Mouse (Mus musculus): ENCODE data around the gene Serpinh1.

Gene Serpinh1

DNA sequence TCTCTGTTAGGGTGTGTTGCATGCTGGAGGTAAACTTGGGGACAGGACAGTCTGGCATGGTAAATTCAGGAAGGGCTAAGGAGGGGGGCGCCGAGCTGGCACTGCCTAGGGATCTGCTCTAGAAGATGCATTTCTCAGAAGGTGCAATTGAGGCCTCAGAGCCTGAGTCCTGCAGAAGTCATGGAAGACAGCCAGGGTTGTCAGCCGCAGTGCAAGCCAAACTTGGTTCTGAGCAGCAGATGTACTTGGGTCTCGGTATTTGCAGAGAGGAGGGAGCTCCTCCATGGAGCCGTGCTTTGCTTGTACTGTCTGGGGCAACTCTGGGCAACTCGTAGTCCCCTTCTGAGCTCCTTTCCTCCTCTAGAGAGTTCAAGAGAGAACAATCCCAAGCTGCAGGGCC, 26.9 kb downstream of the Serpinh1 start:
- DNase-seq (ENCODE audit: low spot score in 2 of 2) = no peak

DNA sequence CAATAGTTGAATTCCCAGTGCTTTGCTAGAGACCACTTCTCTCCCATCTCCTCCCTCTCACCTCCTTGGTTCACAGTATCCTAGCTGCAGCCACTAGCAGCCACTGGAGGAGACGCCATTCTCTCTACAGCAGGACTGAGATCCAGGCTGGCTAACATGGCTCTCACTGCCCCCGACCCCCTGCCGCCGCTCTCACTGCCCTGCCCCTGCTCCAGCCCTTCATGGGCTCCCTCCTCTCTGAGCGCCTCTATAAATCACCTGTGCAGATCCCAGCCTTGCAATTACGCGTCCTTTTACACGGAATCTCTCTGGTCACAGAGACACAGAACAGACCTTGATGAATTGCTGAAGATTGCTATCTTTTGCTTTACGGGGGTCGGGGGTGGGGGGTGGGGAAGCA, 28.2 kb downstream of the Serpinh1 start:
- DNase-seq (ENCODE audit: low spot score in 2 of 2) = no peak

DNA sequence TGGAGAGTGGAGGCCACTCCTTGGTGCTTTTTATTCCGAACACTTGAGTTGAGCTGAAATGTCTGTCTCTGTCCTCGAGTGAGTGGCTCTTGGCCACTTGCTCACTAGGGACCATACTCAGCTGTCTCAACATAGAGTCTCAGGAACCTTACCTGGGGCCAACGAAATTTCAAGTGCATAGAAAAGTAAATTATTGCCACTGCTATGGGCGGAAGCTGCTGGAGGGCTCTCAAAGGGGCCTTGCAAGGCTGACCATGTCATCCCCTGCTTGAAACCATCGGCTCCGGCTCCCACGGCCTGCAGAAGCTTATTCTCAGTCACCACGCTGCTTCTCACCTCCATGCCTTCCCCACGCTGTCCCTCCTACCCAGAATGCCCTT, 29.7 kb downstream of the Serpinh1 start:
- no peak for DNase-seq (ENCODE audit: low spot score in 2 of 2)

DNA sequence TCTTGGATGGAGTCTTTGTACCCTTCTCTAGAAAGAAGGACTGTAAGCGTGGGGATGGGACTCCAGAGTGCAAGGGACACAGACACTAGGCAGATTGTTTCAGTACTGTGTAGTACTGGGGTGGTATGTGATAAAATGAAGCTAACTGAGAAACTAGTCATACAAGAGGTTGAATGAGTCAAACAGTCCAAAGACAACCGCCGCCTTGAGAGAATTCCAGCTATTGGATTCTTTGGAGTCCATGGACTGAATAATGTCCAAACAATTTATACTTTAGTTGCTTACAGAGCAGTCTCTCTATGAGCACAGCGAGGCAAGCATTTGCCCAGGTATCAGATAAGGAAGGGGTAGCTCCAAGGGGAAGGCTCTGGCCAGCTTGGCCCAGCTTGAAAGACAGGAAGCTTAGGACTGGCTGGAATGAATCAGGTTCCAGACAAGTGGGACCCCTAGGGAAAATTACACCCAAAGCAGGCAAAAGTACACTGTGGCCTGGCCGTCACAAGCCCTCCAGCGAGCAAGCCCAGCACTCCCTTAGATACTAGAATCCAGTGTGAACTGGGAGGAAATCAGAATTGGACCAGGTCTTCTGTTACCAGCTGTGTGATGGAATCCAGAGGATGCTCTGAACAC, 30.2 kb downstream of the Serpinh1 start:
- DNase-seq (ENCODE audit: low spot score in 2 of 2) = no peak

DNA sequence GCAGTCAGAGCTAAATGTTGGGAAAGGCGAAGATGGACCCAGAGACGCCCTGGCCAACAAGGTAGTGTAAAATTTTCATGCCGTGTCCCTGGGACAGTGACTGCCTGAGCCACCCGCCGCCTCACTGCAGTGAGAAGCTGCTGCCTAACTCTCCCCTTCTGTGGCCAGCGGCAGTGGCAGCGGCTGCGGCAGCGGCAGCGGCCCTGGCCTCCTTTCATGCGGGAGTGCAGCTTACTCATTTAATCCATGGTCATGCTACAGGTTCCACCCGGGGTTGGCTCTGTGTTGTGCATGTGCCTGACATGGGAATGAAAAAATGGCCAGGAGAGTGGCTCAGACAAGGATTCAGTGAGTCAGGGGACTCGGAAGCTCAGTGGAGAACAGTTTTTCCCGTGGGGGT, 32.5 kb downstream of the Serpinh1 start:
- no peak for DNase-seq (ENCODE audit: low spot score in 2 of 2)

DNA sequence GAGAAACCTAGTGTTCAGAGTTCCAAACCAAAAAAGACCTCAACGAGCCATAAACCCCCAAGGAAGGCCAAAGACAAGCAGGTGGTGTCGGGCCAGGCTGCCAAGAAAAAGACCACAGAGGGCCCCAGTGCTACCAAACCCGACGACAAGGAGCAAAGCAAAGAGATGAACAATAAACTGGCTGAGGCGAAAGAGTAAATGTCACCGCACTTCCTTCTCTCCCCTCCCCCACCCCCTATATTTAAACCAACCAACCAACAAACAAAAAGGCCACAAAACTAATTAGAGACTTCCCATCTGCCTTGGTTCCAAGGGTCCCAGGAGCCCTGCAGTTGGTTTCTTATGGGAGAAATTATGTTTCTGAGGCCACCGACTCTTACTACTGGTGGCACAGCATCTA, 35.6 kb downstream of the Serpinh1 start:
- no peak for DNase-seq (ENCODE audit: low spot score in 2 of 2)

DNA sequence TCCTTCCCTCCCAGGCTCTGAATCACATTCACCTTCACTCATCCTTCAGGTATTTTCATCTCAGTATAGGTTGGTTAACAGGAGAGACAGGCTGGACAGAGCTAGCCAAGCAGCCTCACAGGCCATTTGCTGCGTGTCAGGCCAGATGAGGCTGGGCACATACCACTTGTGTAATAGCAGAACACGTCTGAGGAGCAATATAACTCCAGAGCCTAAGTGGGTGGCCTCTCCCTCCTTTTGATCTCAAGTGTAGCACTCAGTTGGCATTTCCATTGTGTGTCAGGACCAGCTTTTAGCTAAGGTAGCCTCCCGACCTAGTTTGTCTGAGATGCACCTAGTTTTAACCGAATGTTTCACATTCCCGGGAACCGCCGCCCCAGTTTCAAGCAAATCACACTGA, 36.8 kb downstream of the Serpinh1 start:
- no peak for DNase-seq (ENCODE audit: low spot score in 2 of 2)

DNA sequence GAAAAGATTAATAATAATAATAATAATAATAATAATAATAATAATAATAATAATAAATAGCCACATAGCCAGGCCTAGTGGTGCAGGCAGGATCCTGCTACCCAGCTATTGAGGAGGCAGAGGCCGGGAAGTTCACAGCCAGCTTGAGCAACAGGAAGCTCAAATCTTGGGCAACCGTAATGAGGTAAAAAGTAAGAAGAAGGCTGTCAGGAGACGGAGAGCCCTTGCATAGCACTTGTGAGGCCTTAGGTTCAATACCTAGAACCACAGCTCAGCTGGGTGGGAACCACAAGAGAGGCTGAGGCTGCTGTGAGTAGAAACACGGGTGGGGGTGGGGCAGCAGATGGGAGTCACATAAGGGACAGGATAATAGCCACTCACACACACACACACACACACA, 38.5 kb downstream of the Serpinh1 start:
- no peak for DNase-seq (ENCODE audit: low spot score in 2 of 2)

DNA sequence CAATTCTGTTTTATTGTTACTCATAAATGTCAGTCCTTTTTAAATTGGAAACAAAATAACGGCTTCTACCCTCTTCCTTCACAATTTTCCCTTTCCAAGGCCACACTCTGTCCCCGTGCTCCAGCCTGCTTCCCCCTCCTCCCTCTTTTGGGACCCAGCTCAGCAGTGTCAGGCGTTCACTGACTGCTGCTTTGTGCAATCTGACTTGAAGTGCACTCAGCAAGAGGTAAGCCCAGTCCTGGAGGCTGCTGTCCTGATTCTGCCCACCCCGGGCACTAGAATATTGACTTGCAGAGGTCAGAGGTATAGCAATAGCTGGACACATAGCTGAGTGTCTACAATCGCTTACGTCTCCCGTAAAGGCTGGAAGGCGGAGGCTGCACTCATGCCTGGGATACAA, 39.8 kb downstream of the Serpinh1 start:
- DNase-seq (ENCODE audit: low spot score in 2 of 2) = no peak

DNA sequence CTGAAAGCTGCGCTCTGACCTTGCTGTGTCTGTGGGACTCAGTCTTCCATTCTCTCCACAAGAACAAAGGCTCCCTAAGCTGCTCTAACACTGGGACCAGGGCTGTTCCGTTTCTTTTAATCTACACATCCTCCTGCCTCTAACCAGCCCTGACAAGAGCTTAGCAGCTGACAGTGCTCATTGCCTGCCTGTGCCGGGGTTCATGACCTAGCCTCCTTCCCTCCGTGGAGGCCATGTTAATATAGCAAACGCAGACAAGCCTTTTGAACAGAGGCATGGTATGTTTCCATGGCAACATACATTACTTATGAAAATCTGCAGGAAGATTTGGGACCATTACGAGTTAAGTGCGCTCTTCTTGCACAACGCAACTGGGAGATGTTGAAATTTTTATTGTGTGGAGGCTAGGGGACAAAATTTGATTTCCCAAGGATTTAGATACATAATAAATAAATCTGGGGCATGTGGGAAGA, 40.3 kb downstream of the Serpinh1 start:
- DNase-seq (ENCODE audit: low spot score in 2 of 2) = no peak

DNA sequence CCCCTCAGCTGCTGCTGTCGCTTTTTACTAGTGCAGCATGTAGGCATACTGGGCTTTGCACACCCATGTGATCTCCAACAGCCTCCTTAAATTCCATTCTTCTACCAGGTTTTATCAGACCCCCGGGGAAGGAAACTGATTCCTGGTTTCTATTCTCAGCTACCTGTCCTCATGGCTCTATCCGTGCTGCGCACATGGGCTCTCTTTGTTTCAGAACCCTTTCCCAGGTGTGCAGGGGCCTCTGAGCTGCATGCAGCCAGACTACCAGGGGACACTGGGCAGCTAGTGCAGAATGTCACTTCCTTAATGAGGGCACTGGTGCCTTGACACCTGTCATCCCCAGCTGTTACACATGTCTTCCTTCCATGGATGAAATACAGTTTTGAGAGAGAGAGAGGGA, 41.0 kb downstream of the Serpinh1 start:
- DNase-seq (ENCODE audit: low spot score in 2 of 2) = no peak

DNA sequence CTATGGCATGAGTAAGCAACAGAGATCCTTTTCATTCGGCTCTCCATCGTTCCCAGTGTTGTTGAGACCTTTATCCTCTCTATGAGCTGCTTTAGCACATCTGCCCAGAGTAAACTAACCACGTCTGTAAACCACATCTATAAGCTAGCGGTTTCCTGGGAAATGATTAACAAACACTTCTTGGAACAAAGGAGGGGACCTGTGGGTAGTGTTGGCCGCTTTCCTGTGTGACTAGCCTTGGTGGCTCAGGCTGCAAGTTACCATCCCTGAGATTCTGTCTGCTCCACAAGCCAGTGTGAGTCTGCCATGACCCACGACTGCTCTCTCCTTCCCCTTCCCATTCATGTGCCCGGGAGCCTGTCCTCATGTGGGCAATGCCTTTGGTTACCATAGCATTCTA, 41.6 kb downstream of the Serpinh1 start:
- no peak for DNase-seq (ENCODE audit: low spot score in 2 of 2)

DNA sequence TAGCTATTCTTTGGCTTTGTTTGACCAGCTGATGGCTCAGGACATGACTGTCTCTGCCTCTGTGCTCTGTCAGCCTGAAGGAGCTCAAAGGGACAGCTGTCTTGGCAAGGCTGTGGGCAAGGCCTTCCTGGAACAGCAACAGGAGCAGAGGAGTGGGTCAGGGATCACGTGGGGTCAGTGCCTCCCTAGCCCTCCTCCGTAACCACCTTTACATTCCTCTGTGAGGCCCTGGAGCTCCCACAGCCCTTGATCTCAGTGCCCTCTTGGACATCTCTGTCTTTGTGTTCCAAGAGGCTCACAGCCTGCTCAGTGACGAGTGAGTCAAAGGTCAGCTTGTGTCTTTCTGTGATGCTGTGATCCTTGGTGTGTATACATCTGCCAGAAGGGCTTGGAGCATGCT, 46.4 kb downstream of the Serpinh1 start:
- no peak for DNase-seq (ENCODE audit: low spot score in 2 of 2)

DNA sequence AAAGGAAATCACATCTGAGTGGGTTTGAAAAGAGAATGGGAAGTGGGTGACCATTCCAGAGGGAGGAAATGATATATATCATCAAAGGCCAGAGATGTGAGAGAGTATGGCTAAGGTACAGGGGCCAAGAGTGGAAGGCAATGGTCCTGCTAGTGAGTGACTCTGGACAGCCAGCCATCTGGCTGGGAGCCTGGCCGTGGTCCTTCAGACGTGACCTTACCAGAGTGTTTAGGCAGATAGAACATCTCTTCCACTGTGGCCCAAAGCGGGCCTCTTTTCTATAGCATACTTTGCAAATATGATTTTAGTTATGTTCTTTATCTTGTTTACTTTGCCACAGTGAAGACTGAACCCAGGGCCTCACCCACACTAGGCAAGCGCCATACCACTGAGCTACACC, 47.4 kb downstream of the Serpinh1 start:
- no peak for DNase-seq (ENCODE audit: low spot score in 2 of 2)

DNA sequence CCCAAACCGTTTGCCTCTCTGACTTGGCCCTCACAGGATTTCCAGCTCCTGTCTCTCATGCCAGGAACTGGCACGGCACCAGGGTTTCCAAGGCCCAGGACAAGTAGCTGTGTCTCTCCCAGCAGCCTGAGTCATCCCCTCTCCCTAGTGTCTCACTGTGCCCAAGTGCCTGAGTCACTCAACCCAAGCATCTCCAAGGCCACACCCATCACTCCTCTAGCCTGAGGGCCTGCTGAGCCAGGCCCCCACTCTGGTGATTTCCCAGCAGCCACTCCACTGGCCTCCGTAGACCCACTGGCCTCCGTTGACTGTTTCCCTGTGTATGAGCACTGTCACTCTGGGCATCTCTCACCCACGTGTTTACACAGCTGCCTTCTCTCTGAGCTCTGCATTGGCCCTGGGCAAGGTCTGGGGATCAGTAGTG, 48.1 kb downstream of the Serpinh1 start:
- DNase-seq (ENCODE audit: low spot score in 2 of 2) = peak in 1 of 2 experiments; percentile 59

DNA sequence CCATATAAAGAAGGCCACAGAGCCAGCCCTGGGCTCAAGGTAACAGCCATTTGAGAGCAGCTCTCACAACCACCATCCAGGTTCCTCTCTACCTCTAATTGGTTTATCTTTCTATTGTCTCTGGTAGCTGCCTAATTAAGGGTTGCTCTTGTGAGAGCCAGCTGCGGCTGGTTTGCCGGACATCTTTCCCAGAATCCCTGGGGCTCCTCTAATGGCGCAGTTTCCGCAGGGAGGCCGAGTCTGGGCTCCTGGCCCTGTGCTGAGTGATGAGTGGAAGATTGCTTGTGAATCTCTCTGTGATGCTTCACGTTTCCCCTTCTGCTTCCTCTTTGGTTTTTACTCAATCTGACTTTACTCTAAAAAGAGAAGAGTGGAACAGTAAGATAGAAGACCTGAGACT, 49.0 kb downstream of the Serpinh1 start:
- DNase-seq (ENCODE audit: low spot score in 2 of 2) = no peak

DNA sequence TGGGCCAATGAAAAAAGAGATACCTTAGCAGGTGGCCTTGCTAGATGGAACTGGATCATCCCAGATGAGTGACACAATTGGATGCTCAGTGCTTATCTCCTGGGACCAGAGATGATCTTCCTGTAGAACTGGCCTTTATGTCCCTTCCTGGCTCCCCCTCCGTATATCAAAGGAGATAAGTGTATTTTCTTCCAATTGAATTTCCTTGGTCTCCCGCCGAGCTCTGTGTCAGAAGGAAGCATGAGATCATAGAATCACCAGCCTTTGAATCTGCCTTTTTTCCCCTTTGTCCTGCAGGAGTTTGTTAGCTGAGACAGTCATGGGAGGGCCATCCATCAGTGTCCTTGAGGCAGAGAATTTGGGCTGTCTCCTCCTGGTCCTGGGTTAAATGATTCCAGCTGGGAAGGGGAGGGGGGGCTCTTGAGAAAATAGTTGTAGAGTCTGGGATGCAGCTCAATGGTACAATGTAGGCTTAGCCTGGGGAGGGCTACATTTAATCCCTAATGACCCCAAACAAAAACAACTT, 52.3 kb downstream of the Serpinh1 start:
- DNase-seq (ENCODE audit: low spot score in 2 of 2) = no peak

All from left cerebral cortex, adult 9 months (tissue).